Mouse (Mus musculus) small intestine, adult 2 months (tissue): ENCODE results near the gene Spa17. TPM values are rescaled to one million over a fixed set of nuclear protein-coding genes. Genes with fewer than 3 reads are reported as not detected.

Source experiments
- H3K27ac ChIP-seq: fragments of 200-500 bp; 2 replicates; pipeline ENCODE4 v1.5.1; 2012; ENCODE audit warnings: low read depth, low read length, control low read depth, inconsistent platforms; ENCODE audit not compliant: insufficient read depth
- H3K27me3 ChIP-seq: fragments of 200-500 bp; 2 replicates; pipeline ENCODE4 v1.6.1; 2012; ENCODE audit warnings: mild to moderate bottlenecking, moderate library complexity, low read length, inconsistent platforms; ENCODE audit not compliant: control insufficient read depth, insufficient read depth
- H3K36me3 ChIP-seq: fragments of 200-500 bp; 2 replicates; pipeline ENCODE4 v1.6.1; 2012; ENCODE audit warnings: mild to moderate bottlenecking, low read length, control low read depth, inconsistent platforms; ENCODE audit not compliant: control insufficient read depth, insufficient read depth
- H3K4me1 ChIP-seq: fragments of 200-500 bp; 2 replicates; pipeline ENCODE4 v1.6.1; 2012; ENCODE audit warnings: low read length, inconsistent platforms, mixed read lengths; ENCODE audit not compliant: control insufficient read depth, insufficient read depth, insufficient read length
- H3K4me3 ChIP-seq: fragments of 200-500 bp; 2 replicates; pipeline ENCODE4 v1.5.1; 2012; ENCODE audit warnings: low read depth, mild to moderate bottlenecking, control low read depth, inconsistent platforms, low read length, moderate library complexity
- CTCF ChIP-seq: fragments of 200-500 bp; IDR thresholded peaks from 2 replicates; pipeline ENCODE4 v1.5.1; 2012; ENCODE audit warnings: low read depth, mild to moderate bottlenecking, control low read depth, inconsistent platforms, low read length, moderate library complexity, mixed read lengths; ENCODE audit not compliant: insufficient replicate concordance, insufficient read length; ENCODE audit errors: extremely low read depth
- POLR2A ChIP-seq: fragments of 200-500 bp; IDR thresholded peaks from 2 replicates; pipeline ENCODE4 v1.6.1; 2012; ENCODE audit warnings: low read depth, mild to moderate bottlenecking, control low read depth, inconsistent platforms, low read length, moderate library complexity
- WGBS: fragments of 180-500 bp; shearing (Covaris S2); methylation state at CpG from one replicate; pipeline ENCODE4 v1.1.7; 2018; 5-methylcytosine and 5-hydroxymethylcytosine counted together
- polyA plus RNA-seq: library from polyadenylated mRNA; depleted of rRNA; stranded (reverse); fragments of >200 nt; gene quantifications from 2 replicates; pipeline ENCODE4 v1.2.3, GENCODE M21; 2012; rRNA removed

Gene Spa17
- polyA plus RNA-seq, result 0.39 and 0.42 TPM in 2 replicates

DNA sequence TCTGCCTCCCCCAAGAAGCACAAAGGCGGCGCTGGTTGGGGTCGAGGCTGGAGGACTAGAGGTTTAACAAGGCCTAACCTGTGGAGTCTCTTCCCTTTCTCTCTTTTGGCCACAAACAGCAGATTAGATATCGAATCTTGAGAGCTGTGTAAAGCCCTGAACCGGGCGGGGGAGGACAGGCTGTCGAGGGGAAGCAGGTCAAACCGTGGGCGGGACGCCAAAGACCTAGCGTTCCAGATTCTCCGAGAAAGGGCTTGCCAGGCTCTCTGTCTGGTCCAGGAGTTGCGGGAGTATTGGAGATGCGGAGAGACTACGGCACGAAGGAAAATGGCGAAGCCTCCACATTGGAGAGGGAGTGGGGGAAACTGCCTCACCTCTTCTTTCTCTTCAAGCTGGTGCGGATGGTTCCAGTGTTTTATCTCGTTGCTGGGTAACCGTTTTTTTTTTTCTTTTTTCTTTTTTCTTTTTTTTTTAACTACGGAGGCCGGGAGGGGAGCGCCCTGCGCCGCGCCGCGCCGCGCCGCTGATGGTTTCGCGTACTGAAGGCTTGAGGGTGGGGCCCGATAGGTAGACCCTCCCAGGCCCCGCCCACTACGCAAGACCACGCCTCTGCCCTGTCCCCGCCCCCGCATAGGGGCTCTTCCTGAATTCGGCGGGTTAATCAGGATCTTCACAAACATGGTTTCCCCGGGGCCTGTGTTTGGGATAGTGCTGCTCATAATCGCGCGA, at the start of gene Spa17:
Spa17 (minus strand) TSS at position 541 of the 729 bp plus-strand sequence.
- H3K4me3 ChIP-seq, result peak within 1 kb of the TSS; percentile 83
- TF ChIP-seq POLR2A (no peak; the same call in 1 of the 2 replicates), CTCF (no peak)
- 0 out of 2 replicates have a peak, but pooled peaks cover 1% of the 10 kb centered on the region for H3K36me3 ChIP-seq
- no peaks in the 10 kb centered on the region for H3K4me1 ChIP-seq
- under 1% methylated on average over 45 of the region's 45 CpGs for WGBS
- no peaks in the 10 kb centered on the region for H3K27me3 ChIP-seq
- peak within 1 kb of the TSS; percentile 69 for H3K27ac ChIP-seq

GRCm38 (mm10) chr9:37663210-37663609, 49.7 kb upstream of the Spa17 start:
- WGBS, result 29% methylated on average over 1 of the region's 1 CpGs
- Histone ChIP-seq H3K27me3 (no peaks in the 10 kb centered on the region), H3K4me3 (no peak overlapping the region), H3K27ac (no peak overlapping the region), H3K4me1 (no peaks in the 10 kb centered on the region), H3K36me3 (no peaks in the 10 kb centered on the region)
- TF ChIP-seq CTCF (no peak), POLR2A (no peak)

- peaks cover 2% of the 10 kb centered on the region; the same call in 1 of the 2 replicates for H3K36me3 ChIP-seq
- H3K4me1 ChIP-seq, result no peaks in the 10 kb centered on the region
- WGBS, result 85% methylated on average over 6 of the region's 6 CpGs
- no peak overlapping the region for H3K4me3 ChIP-seq
- no peak overlapping the region for H3K27ac ChIP-seq
- TF ChIP-seq POLR2A (no peak), CTCF (no peak)
- no peaks in the 10 kb centered on the region for H3K27me3 ChIP-seq
Observed at GRCm38 (mm10) chr9:37659413-37659812, 45.9 kb upstream of the Spa17 start.

DNA sequence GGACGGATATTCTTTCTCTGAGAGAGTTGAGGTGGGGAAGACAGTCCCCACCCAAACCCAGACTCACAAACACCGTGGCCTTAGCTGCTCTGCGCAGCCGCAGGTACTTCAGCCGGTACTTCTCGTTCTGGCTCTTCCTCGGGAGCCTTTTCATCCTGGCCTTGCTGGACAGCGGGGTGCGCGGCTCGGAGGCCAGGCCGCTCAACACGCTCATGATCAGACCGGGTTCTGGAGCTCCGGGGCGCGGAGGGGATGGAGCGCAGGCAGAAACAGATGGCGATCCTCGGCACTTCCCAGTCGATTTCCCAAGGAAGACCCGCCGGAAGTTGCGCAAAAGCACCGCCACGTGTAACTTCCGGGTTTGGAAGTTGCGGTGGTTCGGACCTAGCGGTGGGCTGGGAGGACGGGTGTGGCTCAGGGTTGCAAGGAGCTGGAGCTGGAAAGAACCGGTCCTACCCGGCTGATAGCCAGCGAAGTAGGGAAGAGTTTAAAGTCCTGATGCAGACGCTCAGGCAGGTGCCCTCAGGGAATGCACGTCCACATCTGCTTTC, 43.5 kb upstream of the Spa17 start, which contains the start of gene Tbrg1:
Tbrg1 (minus strand) TSS at position 382 of the 551 bp plus-strand sequence.
- H3K4me1 ChIP-seq, result no peaks in the 10 kb centered on the region
- H3K36me3 ChIP-seq, result peaks cover 24% of the 10 kb centered on the region
- no peak for TF ChIP-seq CTCF
- TF ChIP-seq POLR2A, result peak; percentile 78
- no peaks in the 10 kb centered on the region for H3K27me3 ChIP-seq
- peak within 1 kb of the TSS; percentile 93 for H3K4me3 ChIP-seq
- WGBS, result under 1% methylated on average over 36 of the region's 36 CpGs
- peak within 1 kb of the TSS; percentile 97 for H3K27ac ChIP-seq

DNA sequence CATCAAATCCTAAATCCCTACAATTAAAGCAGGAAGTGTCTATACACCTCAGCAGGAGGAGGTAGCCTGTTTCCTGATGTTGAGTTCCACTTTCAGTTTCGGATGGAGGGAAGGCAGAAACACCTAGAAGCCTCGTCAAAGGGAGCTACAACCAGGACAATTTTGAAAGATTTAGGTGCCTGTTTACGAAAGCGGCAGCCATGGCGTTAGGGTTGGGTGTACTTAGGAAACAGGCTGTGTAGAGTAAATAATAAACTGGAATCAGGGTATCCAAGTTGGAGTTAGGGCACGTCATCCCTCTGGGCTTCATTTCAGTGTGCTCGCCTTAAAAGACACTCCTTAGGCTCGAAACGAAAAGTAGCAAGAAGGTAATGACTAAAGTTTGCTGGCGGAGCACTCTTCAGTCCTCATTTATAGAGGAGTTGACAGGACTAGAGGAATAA, 42.9 kb upstream of the Spa17 start:
- peak overlapping the region; percentile 93 for H3K4me3 ChIP-seq
- H3K36me3 ChIP-seq, result peaks cover 26% of the 10 kb centered on the region
- no peaks in the 10 kb centered on the region for H3K27me3 ChIP-seq
- peak overlapping the region; percentile 97 for H3K27ac ChIP-seq
- H3K4me1 ChIP-seq, result no peaks in the 10 kb centered on the region
- TF ChIP-seq CTCF, result no peak
- TF ChIP-seq POLR2A, result no peak
- WGBS, result under 1% methylated on average over 10 of the region's 10 CpGs

GRCm38 (mm10) chr9:37655961-37656360, 42.4 kb upstream of the Spa17 start:
- Histone ChIP-seq H3K27me3 (no peaks in the 10 kb centered on the region), H3K27ac (peak overlapping the region; percentile 7; the same call in 1 of the 2 replicates), H3K4me3 (no peak overlapping the region), H3K36me3 (peaks cover 31% of the 10 kb centered on the region), H3K4me1 (no peaks in the 10 kb centered on the region)
- 27% methylated on average over 8 of the region's 8 CpGs for WGBS
- TF ChIP-seq CTCF (no peak), POLR2A (no peak)

DNA sequence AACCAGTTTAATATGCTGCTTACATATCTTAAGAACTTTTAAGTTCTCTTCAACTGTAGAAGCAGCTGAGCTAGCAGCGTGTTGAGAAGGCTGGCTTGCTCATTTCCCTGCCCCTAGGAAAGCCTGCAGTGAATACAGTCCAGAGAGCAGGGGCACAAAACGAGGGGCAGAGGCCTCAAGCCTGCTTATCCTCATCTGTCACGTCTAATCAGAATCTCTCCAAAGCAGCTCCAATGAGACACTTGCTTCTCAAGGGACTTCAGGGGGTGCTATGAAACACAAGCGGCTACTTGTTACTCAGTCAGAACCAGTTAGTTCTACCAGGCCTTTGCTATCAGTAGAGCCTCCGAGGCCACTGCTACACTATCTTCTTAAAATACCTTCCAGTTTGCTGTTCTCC, 40.3 kb upstream of the Spa17 start:
- TF ChIP-seq CTCF (no peak), POLR2A (no peak)
- no peak overlapping the region for H3K4me3 ChIP-seq
- H3K27ac ChIP-seq, result no peak overlapping the region
- WGBS, result 88% methylated on average over 5 of the region's 5 CpGs
- H3K27me3 ChIP-seq, result no peaks in the 10 kb centered on the region
- H3K4me1 ChIP-seq, result no peaks in the 10 kb centered on the region
- H3K36me3 ChIP-seq, result peaks cover 49% of the 10 kb centered on the region
